Mouse (Mus musculus): ENCODE measurements around the gene D630023F18Rik. TPM values are rescaled to one million over a fixed set of nuclear protein-coding genes. Genes with fewer than 3 reads are reported as not detected.

Gene D630023F18Rik
- 0.07 and 0.35 TPM in 2 replicates for polyA plus RNA-seq (2012; rRNA removed; ENCODE audit: low replicate concordance)

GRCm38 (mm10) chr1:65122574-65123372 lies at the start of gene D630023F18Rik:
Gene D630023F18Rik, minus strand, starts transcription at chr1:65123214.

GRCm38 (mm10) chr1:65119438-65119837 lies 3.6 kb downstream of the D630023F18Rik start, which contains the start of gene Gm28845:
Gene Gm28845, minus strand, starts transcription at chr1:65119558.

GRCm38 (mm10) chr1:65103273-65103672 lies 19.7 kb downstream of the D630023F18Rik start, which contains the start of gene Cryga:
Gene Cryga, minus strand, starts transcription at chr1:65103373.

GRCm38 (mm10) chr1:65082188-65082587 lies 40.8 kb downstream of the D630023F18Rik start, which contains the start of gene Crygb:
Gene Crygb, minus strand, starts transcription at chr1:65082288.

GRCm38 (mm10) chr1:65073589-65073988 lies 49.4 kb downstream of the D630023F18Rik start, which contains the start of gene Crygc:
Gene Crygc, minus strand, starts transcription at chr1:65073689.

GRCm38 (mm10) chr1:65063352-65063751 lies 59.7 kb downstream of the D630023F18Rik start, which contains the start of gene Crygd:
Gene Crygd, minus strand, starts transcription at chr1:65063452.

Other genes starting within 250 kb of the D630023F18Rik start
- 1.9 and 2.1 TPM in 2 replicates for gene Plekhm3, start 166.4 kb downstream of the D630023F18Rik start, polyA plus RNA-seq (2012; rRNA removed; ENCODE audit: low replicate concordance)
- 0.07 and 0.13 TPM in 2 replicates for gene Akr1cl, start 90.5 kb downstream of the D630023F18Rik start, polyA plus RNA-seq (2012; rRNA removed; ENCODE audit: low replicate concordance)
- not detected in 2 replicates for gene Cryge, start 72.1 kb downstream of the D630023F18Rik start, polyA plus RNA-seq (2012; rRNA removed; ENCODE audit: low replicate concordance)
- gene Crygd, start 59.8 kb downstream of the D630023F18Rik start, polyA plus RNA-seq (2012; rRNA removed; ENCODE audit: low replicate concordance) = not detected in 2 replicates
- not detected in 2 replicates for gene Crygc, start 49.5 kb downstream of the D630023F18Rik start, polyA plus RNA-seq (2012; rRNA removed; ENCODE audit: low replicate concordance)
- not detected in 2 replicates for gene Crygb, start 40.9 kb downstream of the D630023F18Rik start, polyA plus RNA-seq (2012; rRNA removed; ENCODE audit: low replicate concordance)
- not detected in 2 replicates for gene Cryga, start 19.8 kb downstream of the D630023F18Rik start, polyA plus RNA-seq (2012; rRNA removed; ENCODE audit: low replicate concordance)
- not detected in 2 replicates for gene Gm28845, start 3.7 kb downstream of the D630023F18Rik start, polyA plus RNA-seq (2012; rRNA removed; ENCODE audit: low replicate concordance)
- 33.1 and 36.4 TPM in 2 replicates for gene Idh1, start 63.3 kb upstream of the D630023F18Rik start, polyA plus RNA-seq (2012; rRNA removed; ENCODE audit: low replicate concordance)
- gene Pikfyve, start 63.5 kb upstream of the D630023F18Rik start, polyA plus RNA-seq (2012; rRNA removed; ENCODE audit: low replicate concordance) = 2.2 and 2.6 TPM in 2 replicates
- not detected in 2 replicates for gene Pth2r, start 158.8 kb upstream of the D630023F18Rik start, polyA plus RNA-seq (2012; rRNA removed; ENCODE audit: low replicate concordance)

Measured in duodenum, adult 2 months (tissue).